14 mouse cellular contexts compared by ENCODE assay signal in the genomic region with DNA sequence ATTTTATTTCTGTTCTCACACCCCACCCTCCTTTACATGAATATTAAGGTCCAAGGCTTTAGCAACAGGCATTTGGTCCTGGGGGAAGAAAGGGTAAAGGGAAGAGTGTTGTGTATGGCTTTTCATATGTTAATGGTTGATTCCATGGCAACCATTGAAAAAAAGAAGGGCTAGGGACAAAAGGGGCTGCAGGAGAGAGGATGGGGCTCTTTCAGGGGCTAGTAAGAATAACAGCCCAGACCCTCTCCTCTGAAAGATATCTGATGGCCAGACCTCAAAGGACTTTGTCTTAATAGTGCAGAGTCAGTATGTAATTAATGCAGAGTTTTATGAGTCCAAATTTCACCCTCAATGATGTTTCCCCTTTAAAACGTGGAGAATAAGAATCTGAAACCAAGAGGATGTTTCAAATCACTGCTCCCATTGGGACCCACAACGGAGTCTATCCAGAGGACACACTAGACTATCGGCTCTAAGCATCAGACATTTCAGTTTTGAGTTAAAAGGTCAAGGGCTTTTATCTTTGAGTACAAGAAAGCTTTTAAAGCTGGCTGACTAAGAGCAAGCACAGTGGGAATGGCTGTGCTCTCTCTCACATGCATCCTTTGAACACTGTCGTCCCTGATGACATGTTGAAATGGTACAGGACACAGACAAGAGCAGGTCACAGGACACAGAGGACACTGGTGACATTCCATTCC.
DNase-seq lines count a peak whose midpoint lies in the region; ATAC-seq and TF ChIP-seq lines count a peak whose summit lies in the region.
"Had no signal": no experiment of that assay in that cellular context is flagged by ENCODE, and none has a peak within 500 bp of the region (broad histone marks: within the 10 kb centered on the region; RNA-seq: fewer than 3 reads in every experiment).

No protein-coding gene starts in this region.

- 15% methylated on average over 4 of the region's 4 CpGs for WGBS in neural tube, embryonic 11.5 days
- 0% methylated on average over 4 of the region's 4 CpGs for WGBS in forebrain, embryonic 14.5 days
- WGBS in lung, adult 2 months, result 49% methylated on average over 4 of the region's 4 CpGs

- H3K9ac ChIP-seq in neural tube, embryonic 11.5 days (ENCODE audit: low read length), result no peak overlapping the region
- H3K9ac ChIP-seq in forebrain, embryonic 14.5 days (ENCODE audit: low read length), result peak overlapping the region; percentile 14; the same call in 1 of the 2 replicates
- H3K9ac ChIP-seq: embryonic facial prominence, embryonic 15.5 days; liver, embryonic 13.5 days had no signal

- no peak overlapping the region for H3K4me3 ChIP-seq in neural tube, embryonic 11.5 days (ENCODE audit: low read depth, low read length)
- no peak overlapping the region for H3K4me3 ChIP-seq in forebrain, embryonic 14.5 days (ENCODE audit: low read depth, low read length)
- H3K4me3 ChIP-seq in lung, adult 2 months (replicated peaks; ENCODE audit: extremely low read depth, low read depth, low read length), result no peak overlapping the region
- H3K4me3 ChIP-seq: embryonic facial prominence, embryonic 15.5 days; liver, embryonic 13.5 days had no signal

- ATAC-seq in neural tube, embryonic 11.5 days (ENCODE audit: insufficient read depth, low FRiP score, low TSS enrichment), result peak; percentile 91
- peak; percentile 95 for ATAC-seq in forebrain, embryonic 14.5 days

- H3K9me3 ChIP-seq in neural tube, embryonic 11.5 days (ENCODE audit: control insufficient read depth, low read length), result no peaks in the 10 kb centered on the region
- no peaks in the 10 kb centered on the region for H3K9me3 ChIP-seq in forebrain, embryonic 14.5 days (replicated peaks; ENCODE audit: control insufficient read depth, low read length)
- H3K9me3 ChIP-seq: embryonic facial prominence, embryonic 15.5 days; liver, embryonic 13.5 days had no signal

- no peak for TF ChIP-seq CTCF in lung, adult 2 months (IDR thresholded peaks at IDR 0.05; ENCODE audit: insufficient read depth, low read length)

- peak overlapping the region; percentile 6; the same call in 1 of the 2 replicates for H3K4me2 ChIP-seq in neural tube, embryonic 11.5 days (ENCODE audit: low read depth)
- peak overlapping the region; percentile 28 for H3K4me2 ChIP-seq in forebrain, embryonic 14.5 days (ENCODE audit: low read length)
- H3K4me2 ChIP-seq: embryonic facial prominence, embryonic 15.5 days; liver, embryonic 13.5 days had no signal

- no peaks in the 10 kb centered on the region for H3K36me3 ChIP-seq in neural tube, embryonic 11.5 days (ENCODE audit: control insufficient read depth, insufficient read depth, low read length)
- H3K36me3 ChIP-seq in forebrain, embryonic 14.5 days (ENCODE audit: control insufficient read depth, insufficient read depth, low read length), result no peaks in the 10 kb centered on the region
- H3K36me3 ChIP-seq: embryonic facial prominence, embryonic 15.5 days; liver, embryonic 13.5 days had no signal

- H3K27me3 ChIP-seq in neural tube, embryonic 11.5 days (ENCODE audit: control insufficient read depth, insufficient read depth, low read length), result no peaks in the 10 kb centered on the region
- no peaks in the 10 kb centered on the region for H3K27me3 ChIP-seq in forebrain, embryonic 14.5 days (replicated peaks; ENCODE audit: control insufficient read depth, insufficient read depth, low read length)
- H3K27me3 ChIP-seq: embryonic facial prominence, embryonic 15.5 days; liver, embryonic 13.5 days had no signal

- H3K27ac ChIP-seq in neural tube, embryonic 11.5 days (ENCODE audit: low read depth, low read length), result peak overlapping the region; percentile 55
- peak overlapping the region; percentile 81 for H3K27ac ChIP-seq in forebrain, embryonic 14.5 days (ENCODE audit: low read depth, low read length)
- H3K27ac ChIP-seq: embryonic facial prominence, embryonic 15.5 days; liver, embryonic 13.5 days had no signal

- H3K4me1 ChIP-seq in neural tube, embryonic 11.5 days (ENCODE audit: control insufficient read depth, insufficient read depth, low read length), result peaks cover 7% of the 10 kb centered on the region
- peaks cover 16% of the 10 kb centered on the region for H3K4me1 ChIP-seq in forebrain, embryonic 14.5 days (ENCODE audit: control insufficient read depth, insufficient read depth, low read length)
- no peaks in the 10 kb centered on the region for H3K4me1 ChIP-seq in lung, adult 2 months (ENCODE audit: control insufficient read depth, insufficient read depth, low read length)
- H3K4me1 ChIP-seq: embryonic facial prominence, embryonic 15.5 days; liver, embryonic 13.5 days had no signal

- DNase-seq in neural tube, embryonic 11.5 days (ENCODE audit: low spot score), result peak; percentile 38
- DNase-seq in neural tube, embryonic 10.5 days (ENCODE audit: extremely low spot score, low spot score), result no peak
- peak; percentile 89 for DNase-seq in forebrain, embryonic 14.5 days (ENCODE audit: low spot score)
- peak; percentile 76 for DNase-seq in mesoderm, embryonic 11.5 days (ENCODE audit: low read depth, low spot score)
- no peak for DNase-seq in kidney, postnatal 4 days
- no peak for DNase-seq in lung, adult 2 months
- DNase-seq in spleen, postnatal 10 days (ENCODE audit: low spot score in 2 of 2), result no peak
- no peak for DNase-seq in adipocyte (ENCODE audit: low spot score)
- DNase-seq: adrenal gland, postnatal 36 days; cerebellum, adult 18-20 months; kidney, postnatal 36 days; liver, embryonic 13.5 days; thymus, adult 2 months had no signal

- no peak for TF ChIP-seq POLR2A in lung, adult 2 months (IDR thresholded peaks at IDR 0.05; ENCODE audit: borderline replicate concordance, extremely low read depth, low read depth, low read length)

Comparison
In these comparisons a context has a peak if more than half of its experiments do, and no peak if none do; other contexts are left out.
1. DNase-seq: peak in neural tube, embryonic 11.5 days (single experiment), forebrain, embryonic 14.5 days (single experiment) and mesoderm, embryonic 11.5 days (single experiment); none in neural tube, embryonic 10.5 days (single experiment), kidney, postnatal 4 days (0 of 2), lung, adult 2 months (single experiment), spleen, postnatal 10 days (0 of 2) and adipocyte (single experiment).